Mouse (Mus musculus) left cerebral cortex, postnatal 36 days (tissue): ENCODE data around the gene Kctd21. TPM values are rescaled to one million over a fixed set of nuclear protein-coding genes. Genes with fewer than 3 reads are reported as not detected.

Experiments used
- DNase-seq, 2 experiments: peaks; one replicate each; pipeline ENCODE4 v3.0.0; 2021 to 2022; ENCODE audit warnings: low spot score in 2 of 2, mixed read lengths in 1 of 2
- intact Hi-C: fragments of 180-260 bp; cut with DNase I; formaldehyde crosslinking; loops from one replicate; pipeline ENCODE4 v1.15.1; 2025
- total RNA-seq, 2 experiments: library from RNA; stranded (reverse); gene quantifications; 2 replicates each; pipeline ENCODE4 v1.2.3; 2021

Kctd21 gene
- total RNA-seq, 2 experiments from 2014 or later = 12.9 to 13.5 TPM

- no peak for DNase-seq
- intact Hi-C loops = no loop called here
These were observed 43.8 kb downstream of the Kctd21 start for GRCm38 (mm10) chr7:97375906-97376305.

GRCm38 (mm10) chr7:97379304-97379703 is 47.2 kb downstream of the Kctd21 start:
- intact Hi-C loops = no loop called here

GRCm38 (mm10) chr7:97380500-97381123 is 48.5 kb downstream of the Kctd21 start:
- intact Hi-C loops = no loop called here
- no peak for DNase-seq

More at GRCm38 (mm10) chr7:97379304-97379703, 47.2 kb downstream of the Kctd21 start:
- no peak for DNase-seq

GRCm38 (mm10) chr7:97382661-97383060 is 50.5 kb downstream of the Kctd21 start:
- intact Hi-C loops = no loop called here
- DNase-seq = no peak

GRCm38 (mm10) chr7:97383496-97384132 is 51.5 kb downstream of the Kctd21 start:
- DNase-seq = no peak
- intact Hi-C loops = no loop called here

GRCm38 (mm10) chr7:97386106-97386805 is 54.1 kb downstream of the Kctd21 start:
- peak in 1 of 2 experiments; percentile 39 for DNase-seq
- intact Hi-C loops = no loop called here

GRCm38 (mm10) chr7:97386806-97387370 is 54.8 kb downstream of the Kctd21 start:
- peak; percentile 81 to 84 for DNase-seq
- intact Hi-C loops = no loop called here

- DNase-seq = no peak
- intact Hi-C loops = no loop called here
These were observed 55.5 kb downstream of the Kctd21 start for GRCm38 (mm10) chr7:97387561-97388147.

GRCm38 (mm10) chr7:97388541-97388940 is 56.4 kb downstream of the Kctd21 start:
- intact Hi-C loops = no loop called here
- no peak for DNase-seq

GRCm38 (mm10) chr7:97391293-97392078 is 59.4 kb downstream of the Kctd21 start:
- intact Hi-C loops = no loop called here
- DNase-seq = no peak

GRCm38 (mm10) chr7:97392079-97392445 is 59.9 kb downstream of the Kctd21 start:
- no peak for DNase-seq
- intact Hi-C loops = no loop called here

- no peak for DNase-seq
- intact Hi-C loops = no loop called here
These were observed 62.2 kb downstream of the Kctd21 start for GRCm38 (mm10) chr7:97394375-97394774.

- intact Hi-C loops = no loop called here
- no peak for DNase-seq
These were observed 66.8 kb downstream of the Kctd21 start for GRCm38 (mm10) chr7:97398943-97399342.

Other genes starting within 250 kb of the Kctd21 start
- 10 to 100 TPM; 16.7 to 19.3 TPM for gene Usp35, start 307 bp upstream of the Kctd21 start, total RNA-seq
- 10 to 100 TPM in 1 of 2 experiments, 1 to 10 TPM in 1; 7.9 to 11.8 TPM for gene Alg8, start 39.3 kb downstream of the Kctd21 start, total RNA-seq
- 100 to 1,000 TPM; 202 to 220 TPM for gene Ndufc2, start 67.7 kb downstream of the Kctd21 start, total RNA-seq
- gene Thrsp, start 85.4 kb downstream of the Kctd21 start, total RNA-seq = 10 to 100 TPM; 18.7 to 23.4 TPM
- 1 to 10 TPM; 3.2 to 3.6 TPM for gene Kctd14, start 119.0 kb downstream of the Kctd21 start, total RNA-seq
- gene Ints4, start 148.6 kb downstream of the Kctd21 start, total RNA-seq = 10 to 100 TPM; 28.5 to 32.6 TPM
- gene Aamdc, start 247.2 kb downstream of the Kctd21 start, total RNA-seq = 10 to 100 TPM; 32.4 to 35.4 TPM
- gene Rsf1, start 247.6 kb downstream of the Kctd21 start, total RNA-seq = 10 to 100 TPM; 40.6 to 50.6 TPM